Mouse (Mus musculus) right cerebral cortex, postnatal 10 days (tissue): ENCODE results near the gene Lrrc72.
"Not testable (repeated sequence)": the region's sequence is repeated elsewhere in the genome, so short reads cannot be mapped to it uniquely, and the experiment has no call there.

Experiments
- DNase-seq, 2 experiments: peaks; one replicate each; pipeline ENCODE4 v3.0.0; 2021; ENCODE audit warnings: low spot score in 2 of 2

Lrrc72 gene

GRCm38 (mm10) chr12:36253298-36253697 lies at the start of gene Lrrc72:
Lrrc72 (minus strand) TSS chr12:36253398.
- DNase-seq = no peak

- DNase-seq = peak; percentile 31 to 50
These were observed 49.1 kb upstream of the Lrrc72 start for GRCm38 (mm10) chr12:36302326-36302725.

GRCm38 (mm10) chr12:36291346-36291745 lies 38.1 kb upstream of the Lrrc72 start:
- DNase-seq = no peak

GRCm38 (mm10) chr12:36290465-36290864 lies 37.3 kb upstream of the Lrrc72 start:
- DNase-seq = no peak

- DNase-seq = no peak
These were observed 36.4 kb upstream of the Lrrc72 start for GRCm38 (mm10) chr12:36289634-36290033.

GRCm38 (mm10) chr12:36274823-36275222 lies 21.6 kb upstream of the Lrrc72 start:
- DNase-seq = peak in 1 of 2 experiments; percentile 27

- no peak for DNase-seq
These were observed 14.6 kb upstream of the Lrrc72 start for GRCm38 (mm10) chr12:36267670-36268246.

- DNase-seq = no peak
These were observed 9.0 kb upstream of the Lrrc72 start for GRCm38 (mm10) chr12:36262116-36262721.

- no peak for DNase-seq
These were observed 2.2 kb upstream of the Lrrc72 start for GRCm38 (mm10) chr12:36255413-36255812.

GRCm38 (mm10) chr12:36241171-36241570 lies 12.0 kb downstream of the Lrrc72 start:
- no peak for DNase-seq

GRCm38 (mm10) chr12:36231386-36231785 lies 21.8 kb downstream of the Lrrc72 start:
- DNase-seq = no peak

GRCm38 (mm10) chr12:36224392-36224791 lies 28.8 kb downstream of the Lrrc72 start:
- no peak for DNase-seq

- no peak for DNase-seq
These were observed 36.3 kb downstream of the Lrrc72 start for GRCm38 (mm10) chr12:36216905-36217304.

- DNase-seq = no peak
These were observed 37.0 kb downstream of the Lrrc72 start for GRCm38 (mm10) chr12:36216230-36216629.

GRCm38 (mm10) chr12:36215149-36215480 lies 38.1 kb downstream of the Lrrc72 start:
- DNase-seq = peak; percentile 38 to 39

- no peak for DNase-seq
These were observed 38.6 kb downstream of the Lrrc72 start for GRCm38 (mm10) chr12:36214389-36215148.

- peak in 1 of 2 experiments; percentile 23 for DNase-seq
These were observed 43.1 kb downstream of the Lrrc72 start for GRCm38 (mm10) chr12:36210096-36210495.

- DNase-seq = peak; percentile 34 to 42
These were observed 44.7 kb downstream of the Lrrc72 start for GRCm38 (mm10) chr12:36208456-36208855.

GRCm38 (mm10) chr12:36207800-36208148 lies 45.4 kb downstream of the Lrrc72 start:
- no peak for DNase-seq

- peak; percentile 71 to 82 for DNase-seq
These were observed 46.0 kb downstream of the Lrrc72 start for GRCm38 (mm10) chr12:36207072-36207799.

- not testable (repeated sequence) for DNase-seq
These were observed 47.5 kb downstream of the Lrrc72 start for GRCm38 (mm10) chr12:36205579-36206119.

- no peak for DNase-seq
These were observed 58.2 kb downstream of the Lrrc72 start for GRCm38 (mm10) chr12:36194976-36195375.
